In the genomic region with DNA sequence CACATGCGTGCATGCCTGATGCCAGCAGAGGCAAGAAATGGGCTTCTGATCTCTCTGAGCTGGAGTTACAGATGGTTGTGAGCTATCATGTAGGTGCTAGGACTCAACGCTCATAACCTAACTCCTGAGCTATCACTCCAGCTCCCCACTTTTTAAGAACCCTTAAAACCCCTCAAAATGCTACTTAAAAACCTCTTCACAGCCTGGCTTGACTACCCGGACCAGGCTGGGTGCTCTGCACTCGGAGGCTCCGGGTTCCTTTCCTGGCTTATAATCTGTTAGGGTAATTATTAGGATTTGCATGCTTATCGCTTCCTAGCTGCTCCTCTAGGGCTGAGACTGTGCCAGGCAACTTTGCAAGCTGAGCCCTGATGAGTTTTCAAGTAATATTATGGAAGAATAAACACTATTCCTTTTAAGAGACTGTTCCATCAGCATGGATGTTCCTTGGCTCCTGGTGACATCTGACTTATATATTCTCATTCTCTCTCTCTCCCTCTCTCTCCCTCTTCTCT, we compare ENCODE assay signal across 9 mouse cellular contexts. TPM values are rescaled to one million over a fixed set of nuclear protein-coding genes. Genes with fewer than 3 reads are reported as not detected.
A peak's percentile ranks its signal among the peaks of the same experiment; 100 is the strongest.
DNase-seq lines count a peak whose midpoint lies in the region; ATAC-seq and TF ChIP-seq lines count a peak whose summit lies in the region.
"Had no signal": no experiment of that assay in that cellular context is flagged by ENCODE, and none has a peak within 500 bp of the region (broad histone marks: within the 10 kb centered on the region; RNA-seq: fewer than 3 reads in every experiment).

No protein-coding gene starts in this region.

- H3K9ac ChIP-seq in heart, postnatal 0 days (replicated peaks; ENCODE audit: low read depth, low read length) = no peak overlapping the region
- no peak overlapping the region for H3K9ac ChIP-seq in midbrain, embryonic 15.5 days
- no peak overlapping the region for H3K9ac ChIP-seq in midbrain, embryonic 11.5 days (ENCODE audit: low read length)
- no peak overlapping the region for H3K9ac ChIP-seq in hindbrain, embryonic 15.5 days
- no peak overlapping the region for H3K9ac ChIP-seq in stomach, embryonic 15.5 days

- H3K36me3 ChIP-seq in heart, postnatal 0 days (replicated peaks; ENCODE audit: control insufficient read depth, insufficient read depth, low read length) = no peaks in the 10 kb centered on the region
- H3K36me3 ChIP-seq in midbrain, embryonic 15.5 days (replicated peaks) = no peaks in the 10 kb centered on the region
- H3K36me3 ChIP-seq in midbrain, embryonic 11.5 days (ENCODE audit: control insufficient read depth, insufficient read depth, low read length) = no peaks in the 10 kb centered on the region
- H3K36me3 ChIP-seq in hindbrain, embryonic 15.5 days = no peaks in the 10 kb centered on the region
- H3K36me3 ChIP-seq in stomach, embryonic 15.5 days = no peaks in the 10 kb centered on the region

- intact Hi-C loops in left cerebral cortex, postnatal 36 days (cut with DNase I) = loop anchor here (5.0 to 10.0 kb wide), 2 partner anchors 35 to 437 kb away; no protein-coding TSS in a partner anchor

- DNase-seq in heart, postnatal 0 days (ENCODE audit: low spot score) = no peak
- DNase-seq in heart, adult 8-10 months (ENCODE audit: low spot score) = no peak
- DNase-seq in midbrain, embryonic 11.5 days (ENCODE audit: low spot score, missing footprints) = no peak
- no peak for DNase-seq in left cerebral cortex, postnatal 36 days (ENCODE audit: low spot score in 2 of 2)

- ATAC-seq in heart, postnatal 0 days (ENCODE audit: insufficient read depth, low read depth) = no peak
- ATAC-seq in midbrain, embryonic 15.5 days (replicated peaks) = no peak
- ATAC-seq in midbrain, embryonic 11.5 days (ENCODE audit: low FRiP score) = no peak
- no peak for ATAC-seq in hindbrain, embryonic 15.5 days (ENCODE audit: low FRiP score, low read depth)
- no peak for ATAC-seq in stomach, embryonic 15.5 days (ENCODE audit: insufficient read depth, low FRiP score, low read depth)
- no peak for ATAC-seq in frontal cortex, adult (ENCODE audit: low TSS enrichment)
- ATAC-seq: Patski had no signal

- H3K27ac ChIP-seq in heart, postnatal 0 days (ENCODE audit: low read depth) = peak overlapping the region; percentile 43
- no peak overlapping the region for H3K27ac ChIP-seq in midbrain, embryonic 15.5 days
- no peak overlapping the region for H3K27ac ChIP-seq in midbrain, embryonic 11.5 days (ENCODE audit: low read depth, low read length)
- H3K27ac ChIP-seq in hindbrain, embryonic 15.5 days (replicated peaks) = no peak overlapping the region
- H3K27ac ChIP-seq in stomach, embryonic 15.5 days = peak overlapping the region; percentile 83

- 61% methylated on average over 6 of the region's 6 CpGs for WGBS in heart, postnatal 0 days
- WGBS in midbrain, embryonic 15.5 days = 56% methylated on average over 6 of the region's 6 CpGs
- WGBS in midbrain, embryonic 11.5 days = 65% methylated on average over 6 of the region's 6 CpGs
- WGBS in hindbrain, embryonic 15.5 days = 74% methylated on average over 6 of the region's 6 CpGs
- 64% methylated on average over 6 of the region's 6 CpGs for WGBS in stomach, embryonic 15.5 days

- H3K4me3 ChIP-seq in heart, postnatal 0 days (ENCODE audit: low read depth, low read length) = no peak overlapping the region
- no peak overlapping the region for H3K4me3 ChIP-seq in midbrain, embryonic 15.5 days
- no peak overlapping the region for H3K4me3 ChIP-seq in midbrain, embryonic 11.5 days (ENCODE audit: low read depth, low read length)
- no peak overlapping the region; the same call in 1 of the 2 replicates for H3K4me3 ChIP-seq in hindbrain, embryonic 15.5 days
- H3K4me3 ChIP-seq in stomach, embryonic 15.5 days (replicated peaks) = peak overlapping the region; percentile 31

- no peak for TF ChIP-seq CTCF in heart, postnatal 0 days (IDR thresholded peaks at IDR 0.05; ENCODE audit: low read depth)

- H3K27me3 ChIP-seq in heart, postnatal 0 days (ENCODE audit: control insufficient read depth, insufficient read depth, low read length) = no peaks in the 10 kb centered on the region
- H3K27me3 ChIP-seq in midbrain, embryonic 15.5 days (replicated peaks) = no peaks in the 10 kb centered on the region
- H3K27me3 ChIP-seq in midbrain, embryonic 11.5 days (ENCODE audit: control insufficient read depth, insufficient read depth, low read length) = no peaks in the 10 kb centered on the region; the same call in 1 of the 2 replicates
- no peaks in the 10 kb centered on the region; the same call in 1 of the 2 replicates for H3K27me3 ChIP-seq in hindbrain, embryonic 15.5 days
- H3K27me3 ChIP-seq in stomach, embryonic 15.5 days (replicated peaks) = no peaks in the 10 kb centered on the region
- H3K27me3 ChIP-seq: Patski had no signal

- H3K9me3 ChIP-seq in heart, postnatal 0 days (replicated peaks; ENCODE audit: control insufficient read depth, low read length) = no peaks in the 10 kb centered on the region
- no peaks in the 10 kb centered on the region for H3K9me3 ChIP-seq in midbrain, embryonic 15.5 days
- no peaks in the 10 kb centered on the region for H3K9me3 ChIP-seq in midbrain, embryonic 11.5 days (ENCODE audit: control insufficient read depth, low read length)
- H3K9me3 ChIP-seq in hindbrain, embryonic 15.5 days = no peaks in the 10 kb centered on the region
- no peaks in the 10 kb centered on the region for H3K9me3 ChIP-seq in stomach, embryonic 15.5 days

- peak overlapping the region; percentile 59 for H3K4me2 ChIP-seq in heart, postnatal 0 days (ENCODE audit: low read depth, low read length)
- peak overlapping the region; percentile 51; the same call in 1 of the 2 replicates for H3K4me2 ChIP-seq in midbrain, embryonic 15.5 days
- H3K4me2 ChIP-seq in midbrain, embryonic 11.5 days = no peak overlapping the region
- peak overlapping the region; percentile 66 for H3K4me2 ChIP-seq in hindbrain, embryonic 15.5 days
- H3K4me2 ChIP-seq in stomach, embryonic 15.5 days = peak overlapping the region; percentile 53

- no peak for TF ChIP-seq EP300 in heart, postnatal 0 days (IDR thresholded peaks at IDR 0.05; ENCODE audit: low read depth)

- 0 out of 2 replicates have a peak, but pooled peaks cover 10% of the 10 kb centered on the region for H3K4me1 ChIP-seq in heart, postnatal 0 days (ENCODE audit: control insufficient read depth, insufficient read depth)
- peaks cover 11% of the 10 kb centered on the region; the same call in 1 of the 2 replicates for H3K4me1 ChIP-seq in midbrain, embryonic 15.5 days
- peaks cover 4% of the 10 kb centered on the region; the same call in 1 of the 2 replicates for H3K4me1 ChIP-seq in midbrain, embryonic 11.5 days (ENCODE audit: control insufficient read depth, insufficient read depth, low read length)
- H3K4me1 ChIP-seq in hindbrain, embryonic 15.5 days (replicated peaks) = peaks cover 9% of the 10 kb centered on the region
- H3K4me1 ChIP-seq in stomach, embryonic 15.5 days = peaks cover 9% of the 10 kb centered on the region; the same call in 1 of the 2 replicates

RNA-seq across cellular contexts. Expression of a gene that starts 0.8 kb away (rescaled TPM):
- total RNA-seq in heart, postnatal 0 days (2014; rRNA removed; ENCODE audit: low replicate concordance) = 272 and 275 TPM in 2 replicates
- 627 and 634 TPM in 2 replicates for polyA plus RNA-seq in heart, postnatal 0 days (2015; fragmentation: Nextera tagmentation; extraction: Ambion mirVana)
- total RNA-seq in heart, adult 8-10 months (2022) = 100 to 1,000 TPM; 306 to 352 (median 322) TPM
- polyA plus RNA-seq in midbrain, embryonic 15.5 days (2015; fragmentation: Nextera tagmentation; extraction: Ambion mirVana) = 176 and 183 TPM in 2 replicates
- 221 and 233 TPM in 2 replicates for polyA plus RNA-seq in midbrain, embryonic 11.5 days (2014; fragmentation: Nextera tagmentation; extraction: Ambion mirVana)
- polyA plus RNA-seq in hindbrain, embryonic 15.5 days (2015; fragmentation: Nextera tagmentation; extraction: Ambion mirVana) = 213 and 230 TPM in 2 replicates
- 309 and 347 TPM in 2 replicates for polyA plus RNA-seq in stomach, embryonic 15.5 days (2015; fragmentation: Nextera tagmentation; extraction: Ambion mirVana)
- 10 to 100 TPM; 82.6 to 94.8 TPM for total RNA-seq in left cerebral cortex, postnatal 36 days (2021)

Comparison
In these comparisons a context has a peak if more than half of its experiments do, and no peak if none do; other contexts are left out.
1. H3K27ac ChIP-seq: peak in heart, postnatal 0 days (single experiment) and stomach, embryonic 15.5 days (single experiment); none in midbrain, embryonic 15.5 days (single experiment), midbrain, embryonic 11.5 days (single experiment) and hindbrain, embryonic 15.5 days (single experiment).